Mouse (Mus musculus): Measurements from ENCODE around the gene March9.

Gene March9

GRCm38 (mm10) chr10:127059968-127060916 lies at the start of gene March9:
Gene March9 (minus strand): TSS chr10:127060184.
- no peak for DNase-seq (ENCODE audit: extremely low read depth, low read depth)

GRCm38 (mm10) chr10:127108262-127108583 lies 48.2 kb upstream of the March9 start:
- DNase-seq (ENCODE audit: extremely low read depth, low read depth), result no peak

- DNase-seq (ENCODE audit: extremely low read depth, low read depth), result no peak
Measured at GRCm38 (mm10) chr10:127107563-127108261, 47.7 kb upstream of the March9 start.

- DNase-seq (ENCODE audit: extremely low read depth, low read depth), result peak; percentile 53
Measured at GRCm38 (mm10) chr10:127103631-127104030, 43.6 kb upstream of the March9 start.

GRCm38 (mm10) chr10:127101151-127101550 lies 41.2 kb upstream of the March9 start:
- DNase-seq (ENCODE audit: extremely low read depth, low read depth), result no peak

GRCm38 (mm10) chr10:127100414-127100813 lies 40.4 kb upstream of the March9 start:
- DNase-seq (ENCODE audit: extremely low read depth, low read depth), result no peak

- no peak for DNase-seq (ENCODE audit: extremely low read depth, low read depth)
Measured at GRCm38 (mm10) chr10:127099868-127100267, 39.9 kb upstream of the March9 start.

- no peak for DNase-seq (ENCODE audit: extremely low read depth, low read depth)
Measured at GRCm38 (mm10) chr10:127099191-127099590, 39.2 kb upstream of the March9 start.

- no peak for DNase-seq (ENCODE audit: extremely low read depth, low read depth)
Measured at GRCm38 (mm10) chr10:127098514-127098913, 38.5 kb upstream of the March9 start.

- no peak for DNase-seq (ENCODE audit: extremely low read depth, low read depth)
Measured at GRCm38 (mm10) chr10:127094382-127094802, 34.4 kb upstream of the March9 start.

GRCm38 (mm10) chr10:127092742-127093141 lies 32.8 kb upstream of the March9 start:
- no peak for DNase-seq (ENCODE audit: extremely low read depth, low read depth)

GRCm38 (mm10) chr10:127091507-127092396 lies 31.8 kb upstream of the March9 start:
- DNase-seq (ENCODE audit: extremely low read depth, low read depth), result no peak

- DNase-seq (ENCODE audit: extremely low read depth, low read depth), result no peak
Measured at GRCm38 (mm10) chr10:127090560-127091411, 30.8 kb upstream of the March9 start.

- DNase-seq (ENCODE audit: extremely low read depth, low read depth), result no peak
Measured at GRCm38 (mm10) chr10:127085633-127086032, 25.6 kb upstream of the March9 start.

- DNase-seq (ENCODE audit: extremely low read depth, low read depth), result no peak
Measured at GRCm38 (mm10) chr10:127085052-127085451, 25.1 kb upstream of the March9 start.

GRCm38 (mm10) chr10:127083915-127084306 lies 23.9 kb upstream of the March9 start:
- no peak for DNase-seq (ENCODE audit: extremely low read depth, low read depth)

- DNase-seq (ENCODE audit: extremely low read depth, low read depth), result no peak
Measured at GRCm38 (mm10) chr10:127083292-127083914, 23.4 kb upstream of the March9 start.

- DNase-seq (ENCODE audit: extremely low read depth, low read depth), result no peak
Measured at GRCm38 (mm10) chr10:127081996-127082620, 22.1 kb upstream of the March9 start.

- DNase-seq (ENCODE audit: extremely low read depth, low read depth), result no peak
Measured at GRCm38 (mm10) chr10:127080901-127081780, 21.2 kb upstream of the March9 start.
